Mouse (Mus musculus) lung, adult 2 months (tissue): ENCODE results near the gene Ccdc120. TPM values are rescaled to one million over a fixed set of nuclear protein-coding genes. Genes with fewer than 3 reads are reported as not detected.
A peak's percentile ranks its signal among the peaks of the same experiment; 100 is the strongest.
"Not testable (repeated sequence)": the region's sequence is repeated elsewhere in the genome, so short reads cannot be mapped to it uniquely, and the experiment has no call there.

Experiments
- DNase-seq: peaks from one replicate; pipeline ENCODE4 v3.0.0; 2022
- H3K4me1 ChIP-seq: fragments of 200-500 bp; 2 replicates; pipeline ENCODE4 v1.6.1; 2011; ENCODE audit warnings: low read length; ENCODE audit not compliant: control insufficient read depth, insufficient read depth
- H3K4me3 ChIP-seq: fragments of 200-500 bp; replicated peaks from 2 replicates; pipeline ENCODE3; 2011; ENCODE audit warnings: low read depth, mild to moderate bottlenecking, control low read depth, low read length; ENCODE audit errors: extremely low read depth
- CTCF ChIP-seq: fragments of 200-500 bp; IDR thresholded peaks from 2 replicates; pipeline ENCODE4 v1.5.1; 2011; ENCODE audit warnings: mild to moderate bottlenecking, low read length, control low read depth; ENCODE audit not compliant: insufficient read depth
- POLR2A ChIP-seq: fragments of 200-500 bp; IDR thresholded peaks from 2 replicates; pipeline ENCODE4 v1.6.1; 2011; ENCODE audit warnings: low read depth, mild to moderate bottlenecking, control low read depth, low read length, borderline replicate concordance; ENCODE audit errors: extremely low read depth
- WGBS: fragments of 180-500 bp; shearing (Covaris S2); methylation state at CpG from one replicate; pipeline ENCODE4 v1.1.7; 2018; 5-methylcytosine and 5-hydroxymethylcytosine counted together
- polyA plus RNA-seq: library from polyadenylated mRNA; depleted of rRNA; stranded (reverse); fragments of >200 nt; gene quantifications from 2 replicates; pipeline ENCODE4 v1.2.3, GENCODE M21; 2012

The Ccdc120 gene
- polyA plus RNA-seq, 1 experiment, result 34.5 TPM

DNA sequence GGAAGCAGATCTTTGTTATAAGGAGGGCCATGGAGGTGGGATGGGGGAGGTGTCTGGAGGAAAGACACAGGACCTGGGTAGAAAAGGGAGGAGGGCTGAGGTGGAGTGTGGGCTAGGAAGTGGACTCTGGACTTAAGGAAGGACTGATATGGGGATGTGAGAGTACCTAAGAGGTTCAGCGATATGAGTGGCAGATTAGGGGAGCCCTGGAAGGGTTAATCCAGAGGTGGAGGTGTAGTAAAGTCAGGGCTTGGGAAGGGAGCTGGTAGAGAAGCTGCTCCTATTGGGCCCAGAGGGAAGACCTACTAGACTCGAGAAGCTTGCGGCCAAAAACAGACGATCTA, 21.8 kb downstream of the Ccdc120 start:
- H3K4me3 ChIP-seq, result no peak overlapping the region
- 40% methylated on average over 4 of the region's 4 CpGs for WGBS
- no peak for DNase-seq
- TF ChIP-seq POLR2A (no peak), CTCF (no peak)
- no peaks in the 10 kb centered on the region for H3K4me1 ChIP-seq

- 25% methylated on average over 42 of the region's 42 CpGs for WGBS
- DNase-seq, result no peak
- H3K4me3 ChIP-seq, result peak within 1 kb of the TSS; percentile 57
- H3K4me1 ChIP-seq, result no peaks in the 10 kb centered on the region
- TF ChIP-seq CTCF, result no peak
- TF ChIP-seq POLR2A, result peak; percentile 55; the same call in 1 of the 2 replicates
Observed at GRCm38 (mm10) chrX:7728215-7728921, 22.3 kb downstream of the Ccdc120 start, which contains the start of gene Praf2. Gene Praf2, plus strand, starts transcription at chrX:7728439.

GRCm38 (mm10) chrX:7727176-7727575, 23.5 kb downstream of the Ccdc120 start:
- 75% methylated on average over 13 of the region's 13 CpGs for WGBS
- Histone ChIP-seq H3K4me1 (no peaks in the 10 kb centered on the region; the same call in 1 of the 2 replicates), H3K4me3 (no peak overlapping the region)
- DNase-seq, result no peak
- no peak for TF ChIP-seq CTCF
- no peak for TF ChIP-seq POLR2A

DNA sequence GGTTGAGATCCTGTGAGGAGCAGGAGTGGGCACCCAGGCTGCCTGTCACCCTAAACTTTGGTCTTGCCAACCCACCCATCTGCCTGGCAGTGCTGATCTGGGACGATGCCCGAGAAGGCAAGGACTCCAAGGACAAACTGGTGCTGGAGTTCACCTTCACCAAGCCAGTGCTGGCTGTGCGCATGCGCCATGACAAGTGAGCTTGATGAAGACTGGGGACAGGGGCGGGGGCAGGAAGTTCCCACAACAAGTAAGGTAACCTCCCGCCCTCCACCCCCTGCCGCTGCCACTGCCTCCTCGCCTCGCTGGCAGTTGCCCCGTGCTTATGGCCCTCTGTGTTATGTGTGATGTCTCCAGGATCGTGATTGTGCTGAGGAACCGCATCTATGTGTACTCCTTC, 24.9 kb downstream of the Ccdc120 start:
- no peak for DNase-seq
- Histone ChIP-seq H3K4me1 (no peaks in the 10 kb centered on the region; the same call in none of the 2 replicates), H3K4me3 (no peak overlapping the region)
- no peak for TF ChIP-seq CTCF
- TF ChIP-seq POLR2A, result no peak
- WGBS, result 76% methylated on average over 12 of the region's 12 CpGs

DNA sequence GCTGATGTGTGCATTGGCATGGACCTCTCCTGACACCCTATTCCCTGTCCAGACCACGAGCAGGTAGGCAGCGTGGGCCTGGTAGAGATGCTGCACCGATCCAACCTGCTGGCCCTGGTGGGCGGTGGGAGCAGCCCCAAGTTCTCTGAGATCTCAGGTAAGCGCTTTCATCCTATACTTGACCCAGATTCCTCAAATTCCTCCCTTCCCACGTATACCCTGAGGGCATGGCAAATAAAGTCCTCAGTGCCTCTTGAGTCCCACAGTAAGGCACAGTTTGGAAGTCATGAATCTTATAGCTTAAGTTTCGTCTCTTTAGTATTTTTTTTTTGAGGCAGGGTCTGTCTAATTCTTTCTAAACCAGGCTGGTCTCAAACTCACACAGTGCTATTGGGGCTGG, 26.6 kb downstream of the Ccdc120 start:
- WGBS, result 76% methylated on average over 7 of the region's 7 CpGs
- no peaks in the 10 kb centered on the region; the same call in none of the 2 replicates for H3K4me1 ChIP-seq
- H3K4me3 ChIP-seq, result no peak overlapping the region
- TF ChIP-seq POLR2A, result no peak
- no peak for TF ChIP-seq CTCF
- no peak for DNase-seq

DNA sequence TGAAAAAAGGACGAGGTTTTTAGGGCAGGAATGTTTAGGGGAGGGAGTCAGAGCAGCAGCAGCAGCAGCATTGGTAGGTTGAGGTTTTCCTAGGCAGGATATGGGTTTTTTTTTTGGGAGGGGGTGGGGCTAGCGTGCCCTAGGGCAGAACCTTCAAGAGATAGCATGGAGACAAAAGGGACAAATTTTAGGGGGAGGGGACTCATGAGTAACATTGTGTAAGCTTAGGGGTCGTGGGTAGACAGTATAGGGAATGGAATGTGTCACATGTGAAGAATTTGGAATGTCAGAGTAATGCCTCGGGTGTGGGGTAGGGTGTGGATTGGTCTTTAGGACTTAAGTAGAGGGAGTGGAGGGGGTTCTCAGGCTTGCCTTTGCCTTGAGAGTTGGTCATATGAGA, 28.0 kb downstream of the Ccdc120 start:
- WGBS, result 23% methylated on average over 4 of the region's 4 CpGs
- no peak for DNase-seq
- H3K4me1 ChIP-seq, result no peaks in the 10 kb centered on the region; the same call in none of the 2 replicates
- peak overlapping the region; percentile 97 for H3K4me3 ChIP-seq
- TF ChIP-seq CTCF, result no peak
- TF ChIP-seq POLR2A, result no peak

GRCm38 (mm10) chrX:7722282-7722611, 28.5 kb downstream of the Ccdc120 start:
- Histone ChIP-seq H3K4me1 (no peaks in the 10 kb centered on the region; the same call in none of the 2 replicates), H3K4me3 (peak overlapping the region; percentile 97)
- TF ChIP-seq POLR2A (0 out of 2 replicates have a peak, but pooled peaks have one; percentile 56), CTCF (no peak)
- DNase-seq, result no peak
- 29% methylated on average over 11 of the region's 11 CpGs for WGBS

DNA sequence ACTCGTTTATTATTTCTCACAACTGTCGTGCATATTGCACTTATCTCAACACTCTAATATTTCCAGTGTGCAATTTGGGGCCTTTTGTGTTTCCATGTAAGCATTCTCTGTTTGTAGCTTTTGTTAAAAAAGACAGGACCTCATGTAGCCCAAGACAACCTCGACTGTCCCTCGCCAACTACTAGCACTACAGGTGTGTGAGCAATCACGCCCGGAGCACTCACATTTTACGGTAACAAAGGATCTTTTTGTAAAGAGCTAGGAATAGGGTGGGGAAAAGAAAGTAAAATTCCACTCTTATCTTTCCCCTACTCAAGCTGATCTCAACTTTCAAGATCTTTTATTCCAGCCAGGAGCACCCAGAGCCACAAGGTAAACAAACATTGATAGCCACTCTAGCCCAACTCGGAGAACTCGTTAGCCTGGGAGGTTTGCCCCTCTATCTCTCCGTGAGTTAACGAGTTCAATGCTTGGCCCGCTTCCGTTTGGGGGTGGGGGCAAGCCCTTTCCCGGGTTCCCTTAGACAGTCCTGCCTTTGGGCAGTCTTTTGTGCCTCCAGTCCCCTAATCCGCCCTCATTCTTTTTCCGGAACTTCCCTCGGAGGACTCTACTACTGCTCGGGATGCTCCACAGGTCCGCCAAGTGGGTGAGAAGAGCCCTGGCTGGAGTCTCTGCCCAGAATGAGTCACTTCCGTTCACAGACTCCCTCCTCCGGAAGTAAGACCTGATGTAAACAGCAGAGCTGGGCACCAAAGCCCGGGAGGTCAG, 29.0 kb downstream of the Ccdc120 start, which contains the start of gene Gm45208:
TSS of gene Gm45208 (plus strand) at position 732 of the 768 bp plus-strand sequence.
- WGBS, result 27% methylated on average over 22 of the region's 22 CpGs
- TF ChIP-seq CTCF (no peak), POLR2A (no peak; the same call in 1 of the 2 replicates)

GRCm38 (mm10) chrX:7716058-7716457, 34.6 kb downstream of the Ccdc120 start:
- not testable (repeated sequence) for H3K4me3 ChIP-seq, DNase-seq, H3K4me1 ChIP-seq
- WGBS, result 48% methylated on average over 1 of the region's 1 CpGs

More for the DNA sequence above, 29.0 kb downstream of the Ccdc120 start, which contains the start of gene Gm45208:
- DNase-seq, result peak; percentile 81
- no peaks in the 10 kb centered on the region; the same call in none of the 2 replicates for H3K4me1 ChIP-seq
- H3K4me3 ChIP-seq, result peak within 1 kb of the TSS; percentile 97

- H3K4me1 ChIP-seq, result not testable (repeated sequence)
- peak within 1 kb of the TSS; percentile 52 for H3K4me3 ChIP-seq
- WGBS, result 27% methylated on average over 45 of the region's 60 CpGs
- peak; percentile 84 for DNase-seq
Observed at GRCm38 (mm10) chrX:7714135-7714899, 36.4 kb downstream of the Ccdc120 start, which contains the start of gene Wdr45. Gene Wdr45, plus strand, starts transcription at chrX:7714333.

GRCm38 (mm10) chrX:7713764-7714134, 37.0 kb downstream of the Ccdc120 start:
- peak overlapping the region; percentile 52 for H3K4me3 ChIP-seq
- WGBS, result 38% methylated on average over 6 of the region's 12 CpGs
- not testable (repeated sequence) for DNase-seq

More at GRCm38 (mm10) chrX:7713764-7714134, 37.0 kb downstream of the Ccdc120 start:
- H3K4me1 ChIP-seq, result not testable (repeated sequence)
